Mouse (Mus musculus) intestine, embryonic 16.5 days (tissue): ENCODE results near the gene Eif1b. TPM values are rescaled to one million over a fixed set of nuclear protein-coding genes. Genes with fewer than 3 reads are reported as not detected.
"Not testable (repeated sequence)": the region's sequence is repeated elsewhere in the genome, so short reads cannot be mapped to it uniquely, and the experiment has no call there.

ENCODE experiments used
- ATAC-seq: fragments of 200-750 bp; cut with Nextera tagmentation; 2 replicates; pipeline ENCODE4 v1.8.0; 2017; ENCODE audit warnings: moderate TSS enrichment, moderate library complexity
- H3K27ac ChIP-seq: fragments of 300-500 bp; sonication (generic); 2 replicates; pipeline ENCODE4 v1.5.1; 2014; ENCODE audit warnings: mild to moderate bottlenecking, low read length
- H3K27me3 ChIP-seq: fragments of 300-500 bp; sonication (generic); replicated peaks from 2 replicates; pipeline ENCODE4 v1.6.1; 2014; ENCODE audit warnings: low read length, control low read depth, mixed read lengths; ENCODE audit not compliant: control insufficient read depth, insufficient read depth
- H3K36me3 ChIP-seq: fragments of 300-500 bp; sonication (generic); 2 replicates; pipeline ENCODE4 v1.6.1; 2014; ENCODE audit warnings: low read length, control low read depth; ENCODE audit not compliant: control insufficient read depth, insufficient read depth
- H3K4me1 ChIP-seq: fragments of 300-500 bp; sonication (generic); 2 replicates; pipeline ENCODE4 v1.6.1; 2014; ENCODE audit warnings: low read length, control low read depth, mixed read lengths; ENCODE audit not compliant: control insufficient read depth, insufficient read depth
- H3K4me2 ChIP-seq: fragments of 300-500 bp; sonication (generic); 2 replicates; pipeline ENCODE4 v1.6.1; 2014; ENCODE audit warnings: low read depth, low read length, control low read depth
- H3K4me3 ChIP-seq: fragments of 300-500 bp; sonication (generic); 2 replicates; pipeline ENCODE4 v1.5.1; 2014; ENCODE audit warnings: mild to moderate bottlenecking, low read length
- H3K9ac ChIP-seq: fragments of 300-500 bp; sonication (generic); 2 replicates; pipeline ENCODE4 v1.6.1; 2014; ENCODE audit warnings: low read depth, low read length
- H3K9me3 ChIP-seq: fragments of 300-500 bp; sonication (generic); 2 replicates; pipeline ENCODE4 v1.6.1; 2016; ENCODE audit warnings: low read length, control low read depth; ENCODE audit not compliant: control insufficient read depth
- WGBS: fragments of 180-500 bp; shearing (Covaris S2); extraction: QIAGEN DNeasy Blood & Tissue Kit; methylation state at CpG from one replicate; pipeline ENCODE4 v1.1.7; 2014; 5-methylcytosine and 5-hydroxymethylcytosine counted together
- polyA plus RNA-seq: library from polyadenylated mRNA; unstranded; fragments of >200 nt; fragmentation: Nextera tagmentation; extraction: Ambion mirVana; gene quantifications from 2 replicates; pipeline ENCODE4 v1.2.1, GENCODE M21; 2015

Gene Eif1b
- polyA plus RNA-seq, 1 experiment from 2014 or later, result 141 TPM

GRCm38 (mm10) chr9:120533446-120533950 lies 41.5 kb downstream of the Eif1b start:
- not testable (repeated sequence) for ATAC-seq
- WGBS, result 95% methylated on average over 8 of the region's 8 CpGs

DNA sequence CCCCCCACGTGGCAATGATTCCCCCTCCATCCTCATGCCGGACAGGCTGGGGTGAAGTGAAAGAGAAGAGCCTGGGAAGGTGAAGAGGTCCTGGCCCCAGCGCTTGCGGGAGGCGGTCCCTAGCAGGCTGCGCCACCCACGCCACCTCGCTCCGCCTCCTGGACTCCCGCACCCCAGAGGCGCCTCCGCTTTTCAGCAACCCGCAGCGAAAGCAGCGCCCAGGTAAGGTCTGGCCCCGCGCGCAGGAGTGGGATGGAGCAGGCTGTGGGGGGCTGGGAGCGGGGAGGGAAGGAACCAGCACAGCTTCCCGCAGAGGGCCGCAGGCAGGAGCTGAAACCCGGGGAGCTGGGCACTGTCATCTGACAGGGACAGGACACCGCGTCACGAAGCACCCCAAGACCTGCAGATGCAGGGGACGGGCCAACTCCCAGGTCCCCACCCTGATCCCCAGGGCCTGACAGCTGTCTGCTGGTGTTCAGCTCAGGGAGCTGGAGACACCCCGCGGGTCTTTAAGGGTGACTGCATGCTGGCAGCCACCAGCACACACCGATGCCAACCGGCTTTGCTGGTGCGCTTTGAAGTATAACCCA lies 47.7 kb downstream of the Eif1b start, which contains the start of gene Entpd3:
Gene Entpd3, plus strand, starts transcription at position 157 of the 590 bp plus-strand sequence.
- H3K9me3 ChIP-seq, result no peaks in the 10 kb centered on the region
- peak within 1 kb of the TSS; percentile 81 for H3K4me2 ChIP-seq
- H3K27ac ChIP-seq, result no peak within 1 kb of the TSS
- WGBS, result under 1% methylated on average over 28 of the region's 31 CpGs
- no peaks in the 10 kb centered on the region for H3K36me3 ChIP-seq
- H3K27me3 ChIP-seq, result peaks cover 10% of the 10 kb centered on the region; the same call in 1 of the 2 replicates
- H3K4me3 ChIP-seq, result peak within 1 kb of the TSS; percentile 51
- H3K4me1 ChIP-seq, result peaks cover 8% of the 10 kb centered on the region; the same call in 1 of the 2 replicates
- H3K9ac ChIP-seq, result peak within 1 kb of the TSS; percentile 65
- peak; percentile 79 for ATAC-seq

More at GRCm38 (mm10) chr9:120533446-120533950, 41.5 kb downstream of the Eif1b start:
- not testable (repeated sequence) for H3K9ac ChIP-seq, H3K4me3 ChIP-seq, H3K27me3 ChIP-seq, H3K4me1 ChIP-seq, H3K27ac ChIP-seq, H3K4me2 ChIP-seq, H3K36me3 ChIP-seq, H3K9me3 ChIP-seq

GRCm38 (mm10) chr9:120541411-120541810 lies 49.4 kb downstream of the Eif1b start:
- H3K9ac ChIP-seq, result no peak overlapping the region
- peaks cover 10% of the 10 kb centered on the region; the same call in 1 of the 2 replicates for H3K27me3 ChIP-seq
- no peak for ATAC-seq
- 21% methylated on average over 2 of the region's 2 CpGs for WGBS
- H3K9me3 ChIP-seq, result no peaks in the 10 kb centered on the region
- H3K27ac ChIP-seq, result no peak overlapping the region
- peaks cover 8% of the 10 kb centered on the region; the same call in 1 of the 2 replicates for H3K4me1 ChIP-seq
- H3K36me3 ChIP-seq, result no peaks in the 10 kb centered on the region
- no peak overlapping the region for H3K4me2 ChIP-seq
- no peak overlapping the region for H3K4me3 ChIP-seq

- H3K9ac ChIP-seq, result no peak overlapping the region
- H3K4me3 ChIP-seq, result no peak overlapping the region
- peaks cover 10% of the 10 kb centered on the region; the same call in 1 of the 2 replicates for H3K27me3 ChIP-seq
- no peak overlapping the region for H3K27ac ChIP-seq
- peaks cover 8% of the 10 kb centered on the region; the same call in 1 of the 2 replicates for H3K4me1 ChIP-seq
- H3K4me2 ChIP-seq, result no peak overlapping the region
- ATAC-seq, result no peak
- 24% methylated on average over 6 of the region's 6 CpGs for whole genome bisulfite sequencing
- H3K9me3 ChIP-seq, result no peaks in the 10 kb centered on the region
- no peaks in the 10 kb centered on the region for H3K36me3 ChIP-seq
These were observed 50.2 kb downstream of the Eif1b start for GRCm38 (mm10) chr9:120542241-120542640.

Other genes with a start within 250 kb of the Eif1b start
- 0.87 and 0.94 TPM in 2 replicates for gene Myrip, start 190.7 kb upstream of the Eif1b start, polyA plus RNA-seq
- 1.7 and 1.9 TPM in 2 replicates for gene Entpd3, start 47.6 kb downstream of the Eif1b start, polyA plus RNA-seq
- 753 and 789 TPM in 2 replicates for gene Rpl14, start 79.2 kb downstream of the Eif1b start, polyA plus RNA-seq